In genomic region chr13:5842911-5843310, GRCm38 (mm10) we compare ENCODE assay signal across 28 mouse cellular contexts. TPM values are rescaled to one million over a fixed set of nuclear protein-coding genes. Genes with fewer than 3 reads are reported as not detected.
DNase-seq lines count a peak whose midpoint lies in the region; ATAC-seq and TF ChIP-seq lines count a peak whose summit lies in the region.
"Had no signal": no experiment of that assay in that cellular context is flagged by ENCODE, and none has a peak within 500 bp of the region (broad histone marks: within the 10 kb centered on the region; RNA-seq: fewer than 3 reads in every experiment).

No protein-coding gene starts in this region.

- no peak for TF ChIP-seq CTCF in ES-Bruce4 (IDR thresholded peaks at IDR 0.05; ENCODE audit: low read depth, low read length)
- TF ChIP-seq CTCF in stomach, postnatal 0 days (IDR thresholded peaks at IDR 0.05; ENCODE audit: low read depth) = no peak

- H3K4me1 ChIP-seq in heart, embryonic 13.5 days = peaks cover 36% of the 10 kb centered on the region
- peaks cover 10% of the 10 kb centered on the region; the same call in 1 of the 2 replicates for H3K4me1 ChIP-seq in heart, embryonic 11.5 days (ENCODE audit: control insufficient read depth, insufficient read depth, low read length)
- no peaks in the 10 kb centered on the region for H3K4me1 ChIP-seq in midbrain, embryonic 11.5 days (ENCODE audit: control insufficient read depth, insufficient read depth, low read length)
- H3K4me1 ChIP-seq in midbrain, embryonic 16.5 days (ENCODE audit: control insufficient read depth, insufficient read depth, low read length) = no peaks in the 10 kb centered on the region
- H3K4me1 ChIP-seq in ES-Bruce4 (ENCODE audit: control insufficient read depth, insufficient read depth, low read length) = no peaks in the 10 kb centered on the region
- H3K4me1 ChIP-seq in forebrain, embryonic 15.5 days = no peaks in the 10 kb centered on the region
- H3K4me1 ChIP-seq in stomach, postnatal 0 days (replicated peaks; ENCODE audit: control insufficient read depth, insufficient read depth) = 0 out of 2 replicates have a peak, but pooled peaks cover 6% of the 10 kb centered on the region
- H3K4me1 ChIP-seq: limb, embryonic 12.5 days; midbrain, embryonic 13.5 days; neural tube, embryonic 15.5 days; stomach, embryonic 15.5 days had no signal

- WGBS in heart, embryonic 13.5 days = 42% methylated on average over 5 of the region's 5 CpGs
- WGBS in heart, embryonic 11.5 days (ENCODE audit: insufficient replicate concordance) = 55% methylated on average over 5 of the region's 5 CpGs
- WGBS in midbrain, embryonic 11.5 days = 70% methylated on average over 5 of the region's 5 CpGs
- 53% methylated on average over 5 of the region's 5 CpGs for WGBS in midbrain, embryonic 16.5 days
- WGBS in forebrain, embryonic 15.5 days = 72% methylated on average over 5 of the region's 5 CpGs
- WGBS in stomach, postnatal 0 days = 72% methylated on average over 5 of the region's 5 CpGs

- H3K36me3 ChIP-seq in heart, embryonic 13.5 days = no peaks in the 10 kb centered on the region
- no peaks in the 10 kb centered on the region for H3K36me3 ChIP-seq in heart, embryonic 11.5 days (ENCODE audit: control insufficient read depth, insufficient read depth, low read length)
- no peaks in the 10 kb centered on the region for H3K36me3 ChIP-seq in midbrain, embryonic 11.5 days (ENCODE audit: control insufficient read depth, insufficient read depth, low read length)
- H3K36me3 ChIP-seq in midbrain, embryonic 16.5 days (ENCODE audit: control insufficient read depth, insufficient read depth, low read length) = no peaks in the 10 kb centered on the region
- H3K36me3 ChIP-seq in ES-Bruce4 (ENCODE audit: control insufficient read depth, insufficient read depth, low read length, poor library complexity, severe bottlenecking) (no peaks in the 10 kb centered on the region), myocyte (ENCODE audit: control insufficient read depth, insufficient read depth) (no peaks in the 10 kb centered on the region)
- H3K36me3 ChIP-seq in forebrain, embryonic 15.5 days = no peaks in the 10 kb centered on the region
- H3K36me3 ChIP-seq in stomach, postnatal 0 days (ENCODE audit: control insufficient read depth, insufficient read depth, low read length) = no peaks in the 10 kb centered on the region
- H3K36me3 ChIP-seq: limb, embryonic 12.5 days; liver, embryonic 15.5 days; midbrain, embryonic 13.5 days; neural tube, embryonic 15.5 days; stomach, embryonic 15.5 days had no signal

- TF ChIP-seq POLR2A in ES-Bruce4 (IDR thresholded peaks at IDR 0.05; ENCODE audit: insufficient read depth, low read length) = no peak
- no peak for TF ChIP-seq POLR2A in myocyte (IDR thresholded peaks at IDR 0.05; ENCODE audit: insufficient read length, low read depth)

- H3ac ChIP-seq in myocyte (ENCODE audit: control insufficient read depth, insufficient read length) = no peak overlapping the region

- H3K27me3 ChIP-seq in heart, embryonic 13.5 days (replicated peaks) = no peaks in the 10 kb centered on the region
- no peaks in the 10 kb centered on the region for H3K27me3 ChIP-seq in heart, embryonic 11.5 days (ENCODE audit: control insufficient read depth, insufficient read depth, low read length)
- no peaks in the 10 kb centered on the region for H3K27me3 ChIP-seq in midbrain, embryonic 11.5 days (ENCODE audit: control insufficient read depth, insufficient read depth, low read length)
- no peaks in the 10 kb centered on the region for H3K27me3 ChIP-seq in midbrain, embryonic 16.5 days (ENCODE audit: control insufficient read depth, insufficient read depth, low read depth, low read length)
- H3K27me3 ChIP-seq in ES-Bruce4 (ENCODE audit: control insufficient read depth, insufficient read depth, low read length, poor library complexity, severe bottlenecking) (no peaks in the 10 kb centered on the region), myocyte (ENCODE audit: control insufficient read depth, insufficient read depth, insufficient read length) (no peaks in the 10 kb centered on the region)
- H3K27me3 ChIP-seq in forebrain, embryonic 15.5 days = no peaks in the 10 kb centered on the region
- H3K27me3 ChIP-seq in stomach, postnatal 0 days (ENCODE audit: control insufficient read depth, insufficient read depth, low read length) = no peaks in the 10 kb centered on the region
- H3K27me3 ChIP-seq: limb, embryonic 12.5 days; liver, embryonic 15.5 days; midbrain, embryonic 13.5 days; neural tube, embryonic 15.5 days; stomach, embryonic 15.5 days had no signal

- H3K27ac ChIP-seq in heart, embryonic 13.5 days (replicated peaks) = peak overlapping the region; percentile 53
- no peak overlapping the region for H3K27ac ChIP-seq in heart, embryonic 11.5 days (ENCODE audit: low read depth, low read length)
- no peak overlapping the region for H3K27ac ChIP-seq in midbrain, embryonic 11.5 days (ENCODE audit: low read depth, low read length)
- no peak overlapping the region for H3K27ac ChIP-seq in midbrain, embryonic 16.5 days (ENCODE audit: low read length)
- peak overlapping the region; percentile 73 for H3K27ac ChIP-seq in ES-Bruce4 (ENCODE audit: insufficient read depth, low read length)
- H3K27ac ChIP-seq in forebrain, embryonic 15.5 days (replicated peaks) = no peak overlapping the region
- no peak overlapping the region for H3K27ac ChIP-seq in stomach, postnatal 0 days (replicated peaks)
- H3K27ac ChIP-seq: layer of hippocampus, adult 2 months; left cerebral cortex, adult 2 months; limb, embryonic 12.5 days; liver, embryonic 15.5 days; midbrain, embryonic 13.5 days; neural tube, embryonic 15.5 days; stomach, embryonic 15.5 days had no signal

- H3K4me2 ChIP-seq in heart, embryonic 13.5 days = no peak overlapping the region
- H3K4me2 ChIP-seq in heart, embryonic 11.5 days = no peak overlapping the region
- H3K4me2 ChIP-seq in midbrain, embryonic 11.5 days = no peak overlapping the region
- H3K4me2 ChIP-seq in midbrain, embryonic 16.5 days (ENCODE audit: low read length) = no peak overlapping the region
- peak overlapping the region; percentile 16 for H3K4me2 ChIP-seq in myocyte (ENCODE audit: low read depth)
- H3K4me2 ChIP-seq in forebrain, embryonic 15.5 days (replicated peaks) = no peak overlapping the region
- H3K4me2 ChIP-seq in stomach, postnatal 0 days (replicated peaks; ENCODE audit: low read depth) = no peak overlapping the region
- H3K4me2 ChIP-seq: limb, embryonic 12.5 days; liver, embryonic 15.5 days; lung, embryonic 14.5 days; midbrain, embryonic 13.5 days; neural tube, embryonic 15.5 days; stomach, embryonic 15.5 days had no signal

- TF ChIP-seq EP300 in ES-Bruce4 (IDR thresholded peaks at IDR 0.05; ENCODE audit: insufficient read depth, low read depth, low read length) = no peak
- no peak for TF ChIP-seq EP300 in stomach, postnatal 0 days (optimal IDR thresholded peaks at IDR 0.05)

- peak; percentile 65 for DNase-seq in midbrain, embryonic 11.5 days (ENCODE audit: low spot score, missing footprints)
- DNase-seq in stomach, postnatal 0 days (ENCODE audit: low spot score) = no peak
- DNase-seq: adrenal gland, adult 2 months; cerebellum, adult 11-12 months; cerebellum, postnatal 10 days; gastrocnemius, postnatal 10 days; kidney, adult 18-20 months; kidney, postnatal 36 days; lung, embryonic 14.5 days; retina, postnatal 1 day; right cerebral cortex, postnatal 25 days; thymus, postnatal 14 days had no signal

- no peaks in the 10 kb centered on the region for H3K9me3 ChIP-seq in heart, embryonic 13.5 days
- H3K9me3 ChIP-seq in heart, embryonic 11.5 days (replicated peaks; ENCODE audit: control insufficient read depth, low read length) = no peaks in the 10 kb centered on the region
- H3K9me3 ChIP-seq in midbrain, embryonic 11.5 days (ENCODE audit: control insufficient read depth, low read length) = no peaks in the 10 kb centered on the region
- no peaks in the 10 kb centered on the region for H3K9me3 ChIP-seq in midbrain, embryonic 16.5 days (replicated peaks; ENCODE audit: control insufficient read depth, low read length, poor library complexity, severe bottlenecking)
- no peaks in the 10 kb centered on the region for H3K9me3 ChIP-seq in ES-Bruce4 (replicated peaks; ENCODE audit: control insufficient read depth, insufficient read depth, low read length, poor library complexity, severe bottlenecking)
- H3K9me3 ChIP-seq in forebrain, embryonic 15.5 days = no peaks in the 10 kb centered on the region
- no peaks in the 10 kb centered on the region for H3K9me3 ChIP-seq in stomach, postnatal 0 days (ENCODE audit: control insufficient read depth, low read length)
- H3K9me3 ChIP-seq: limb, embryonic 12.5 days; liver, embryonic 15.5 days; midbrain, embryonic 13.5 days; neural tube, embryonic 15.5 days; stomach, embryonic 15.5 days had no signal

- H3K79me2 ChIP-seq in myocyte (ENCODE audit: control insufficient read depth, insufficient read depth) = no peaks in the 10 kb centered on the region

- no peak overlapping the region for H3K9ac ChIP-seq in heart, embryonic 13.5 days
- no peak overlapping the region for H3K9ac ChIP-seq in heart, embryonic 11.5 days (ENCODE audit: low read depth, low read length)
- no peak overlapping the region for H3K9ac ChIP-seq in midbrain, embryonic 11.5 days (ENCODE audit: low read length)
- no peak overlapping the region for H3K9ac ChIP-seq in midbrain, embryonic 16.5 days (ENCODE audit: low read depth, low read length)
- no peak overlapping the region for H3K9ac ChIP-seq in ES-Bruce4 (ENCODE audit: low read depth, poor library complexity, severe bottlenecking)
- no peak overlapping the region for H3K9ac ChIP-seq in forebrain, embryonic 15.5 days (replicated peaks)
- H3K9ac ChIP-seq in stomach, postnatal 0 days (ENCODE audit: low read length) = no peak overlapping the region
- H3K9ac ChIP-seq: limb, embryonic 12.5 days; liver, embryonic 15.5 days; lung, embryonic 14.5 days; midbrain, embryonic 13.5 days; neural tube, embryonic 15.5 days; stomach, embryonic 15.5 days had no signal

- H3K4me3 ChIP-seq in heart, embryonic 13.5 days = no peak overlapping the region
- H3K4me3 ChIP-seq in heart, embryonic 11.5 days (ENCODE audit: low read depth, low read length) = no peak overlapping the region
- no peak overlapping the region for H3K4me3 ChIP-seq in midbrain, embryonic 11.5 days (ENCODE audit: low read depth, low read length)
- H3K4me3 ChIP-seq in midbrain, embryonic 16.5 days (ENCODE audit: low read depth, low read length) = no peak overlapping the region
- H3K4me3 ChIP-seq in ES-Bruce4 (ENCODE audit: low read depth, low read length) (no peak overlapping the region), myocyte (no peak overlapping the region)
- H3K4me3 ChIP-seq in forebrain, embryonic 15.5 days = no peak overlapping the region
- H3K4me3 ChIP-seq in stomach, postnatal 0 days (ENCODE audit: low read depth, low read length) = no peak overlapping the region
- H3K4me3 ChIP-seq: erythroblast, embryonic 14.5 days; layer of hippocampus, adult 2 months; left cerebral cortex, adult 2 months; limb, embryonic 12.5 days; liver, embryonic 15.5 days; midbrain, embryonic 13.5 days; neural tube, embryonic 15.5 days; stomach, embryonic 15.5 days had no signal

- no peak for ATAC-seq in heart, embryonic 13.5 days (ENCODE audit: extremely low read depth, insufficient number of reproducible peaks, low FRiP score, low TSS enrichment)
- ATAC-seq in heart, embryonic 11.5 days (replicated peaks; ENCODE audit: insufficient number of reproducible peaks, low FRiP score, low TSS enrichment) = no peak
- ATAC-seq in midbrain, embryonic 11.5 days (ENCODE audit: low FRiP score) = no peak
- ATAC-seq in midbrain, embryonic 16.5 days = no peak
- ATAC-seq in forebrain, embryonic 15.5 days (replicated peaks) = no peak
- no peak for ATAC-seq in stomach, postnatal 0 days (ENCODE audit: low FRiP score, low TSS enrichment)
- ATAC-seq: activated CD4-positive, CD25-positive, alpha-beta regulatory T cell, adult 4 months; hindbrain, embryonic 16.5 days; midbrain, embryonic 13.5 days had no signal

RNA-seq across cellular contexts. Expression of gene Klf6, which starts 18.4 kb away (rescaled TPM):
- polyA plus RNA-seq in heart, embryonic 13.5 days (2015; fragmentation: Nextera tagmentation; extraction: Ambion mirVana) = 63.8 and 64.3 TPM in 2 replicates
- polyA plus RNA-seq in heart, embryonic 11.5 days (2014; fragmentation: Nextera tagmentation; extraction: Ambion mirVana) = 54.4 and 62.4 TPM in 2 replicates
- polyA plus RNA-seq in midbrain, embryonic 11.5 days (2014; fragmentation: Nextera tagmentation; extraction: Ambion mirVana) = 54.6 and 59.5 TPM in 2 replicates
- polyA plus RNA-seq in midbrain, embryonic 16.5 days (2015; fragmentation: Nextera tagmentation; extraction: Ambion mirVana) = 132 and 146 TPM in 2 replicates
- 80.3 and 84.0 TPM in 2 replicates for polyA plus RNA-seq in ES-Bruce4 (2011; ENCODE audit: insufficient read depth, insufficient read length, low read depth, missing spikeins)
- polyA plus RNA-seq in myocyte (2012; fragmentation: generic; extraction: Trizol) = 21.2 TPM
- 79.0 and 80.2 TPM in 2 replicates for polyA plus RNA-seq in forebrain, embryonic 15.5 days (2015; fragmentation: Nextera tagmentation; extraction: Ambion mirVana)
- polyA plus RNA-seq in stomach, postnatal 0 days (2015; fragmentation: Nextera tagmentation; extraction: Ambion mirVana) = 116 and 127 TPM in 2 replicates

Comparison
In these comparisons a context has a peak if more than half of its experiments do, and no peak if none do; other contexts are left out.
1. H3K27ac ChIP-seq: peak in heart, embryonic 13.5 days (single experiment) and ES-Bruce4 (single experiment); none in heart, embryonic 11.5 days (single experiment), midbrain, embryonic 11.5 days (single experiment), midbrain, embryonic 16.5 days (single experiment), forebrain, embryonic 15.5 days (single experiment) and stomach, postnatal 0 days (single experiment).